Mouse (Mus musculus) lung, postnatal 0 days (tissue): ENCODE data around the gene Sorl1. TPM values are rescaled to one million over a fixed set of nuclear protein-coding genes. Genes with fewer than 3 reads are reported as not detected.

Experiments used
- ATAC-seq: fragments of 200-750 bp; cut with Nextera tagmentation; 2 replicates; pipeline ENCODE4 v1.8.0; 2017; ENCODE audit warnings: moderate library complexity
- DNase-seq: peaks from one replicate; pipeline ENCODE4 v3.0.0-alpha.2; 2016; ENCODE audit warnings: low spot score
- H3K27ac ChIP-seq: fragments of 300-500 bp; sonication (generic); 2 replicates; pipeline ENCODE4 v1.5.1; 2014; ENCODE audit warnings: antibody characterized with exemption, mild to moderate bottlenecking, low read length, mixed read lengths
- H3K27me3 ChIP-seq: fragments of 300-500 bp; sonication (generic); replicated peaks from 2 replicates; pipeline ENCODE4 v1.6.1; 2014; ENCODE audit warnings: low read length, mixed read lengths; ENCODE audit not compliant: insufficient read depth
- H3K36me3 ChIP-seq: fragments of 300-500 bp; sonication (generic); 2 replicates; pipeline ENCODE4 v1.6.1; 2014; ENCODE audit warnings: low read length, mixed read lengths; ENCODE audit not compliant: insufficient read depth
- H3K4me1 ChIP-seq: fragments of 300-500 bp; sonication (generic); 2 replicates; pipeline ENCODE4 v1.6.1; 2014; ENCODE audit warnings: antibody characterized with exemption, low read depth, low read length, mixed read lengths; ENCODE audit not compliant: insufficient read depth
- H3K4me2 ChIP-seq: fragments of 300-500 bp; sonication (generic); replicated peaks from 2 replicates; pipeline ENCODE4 v1.6.1; 2014; ENCODE audit warnings: low read depth, mild to moderate bottlenecking, low read length, moderate library complexity, mixed read lengths
- H3K4me3 ChIP-seq: fragments of 300-500 bp; sonication (generic); 2 replicates; pipeline ENCODE4 v1.5.1; 2014; ENCODE audit warnings: low read depth, low read length
- H3K9ac ChIP-seq: fragments of 300-500 bp; sonication (generic); replicated peaks from 2 replicates; pipeline ENCODE4 v1.6.1; 2014; ENCODE audit warnings: low read depth, mild to moderate bottlenecking
- H3K9me3 ChIP-seq: fragments of 300-500 bp; sonication (generic); 2 replicates; pipeline ENCODE4 v1.6.1; 2016; ENCODE audit warnings: low read length, mixed read lengths
- CTCF ChIP-seq: IDR thresholded peaks from 2 replicates; pipeline ENCODE4 v1.5.1; 2016; ENCODE audit warnings: antibody characterized with exemption, mild to moderate bottlenecking
- EP300 ChIP-seq: IDR thresholded peaks from 2 replicates; pipeline ENCODE4 v1.6.1; 2016; ENCODE audit warnings: antibody characterized with exemption, mild to moderate bottlenecking, control low read depth
- WGBS: fragments of 180-500 bp; shearing (Covaris S2); extraction: QIAGEN DNeasy Blood & Tissue Kit; methylation state at CpG from one replicate; pipeline ENCODE4 v1.1.7; 2014; 5-methylcytosine and 5-hydroxymethylcytosine counted together
- polyA plus RNA-seq: library from polyadenylated mRNA; unstranded; fragments of >200 nt; fragmentation: Nextera tagmentation; extraction: Ambion mirVana; gene quantifications from 2 replicates; pipeline ENCODE4 v1.2.1, GENCODE M21; 2015

Gene Sorl1
- polyA plus RNA-seq, 1 experiment from 2014 or later, result 18.4 TPM

DNA sequence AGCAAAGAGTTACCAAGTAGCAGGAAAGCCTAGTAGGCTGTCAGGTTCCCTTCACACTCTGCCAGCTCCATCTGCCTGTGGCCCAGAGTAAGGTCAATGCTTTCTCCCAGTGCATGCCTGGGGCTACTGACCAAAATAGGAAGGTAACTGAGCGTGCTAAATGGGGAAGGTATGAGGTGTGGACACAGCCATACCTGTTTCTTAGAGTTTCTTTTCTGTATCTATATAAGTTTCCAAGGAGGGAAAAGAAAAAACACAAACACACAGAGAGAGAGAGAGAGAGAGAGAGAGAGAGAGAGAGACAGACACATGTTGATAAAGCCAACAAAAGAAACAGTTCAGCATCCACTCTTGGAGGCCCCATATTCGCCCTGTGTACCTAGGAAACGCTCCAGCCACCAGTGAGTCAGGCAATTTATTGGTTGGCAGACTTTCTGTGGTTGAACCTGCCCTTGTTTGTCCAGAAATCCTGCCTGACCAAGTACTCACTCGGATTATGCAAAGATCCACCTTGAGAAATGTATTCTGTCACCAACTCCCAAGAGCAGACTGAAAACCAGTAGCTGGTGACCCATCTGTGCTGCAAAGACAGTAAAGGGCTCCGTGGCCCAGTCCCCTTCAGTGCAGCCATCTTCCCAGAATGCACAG lies 25.5 kb downstream of the Sorl1 start:
- DNase-seq, result peak; percentile 48
- no peaks in the 10 kb centered on the region for H3K4me1 ChIP-seq
- no peak overlapping the region for H3K4me3 ChIP-seq
- H3K36me3 ChIP-seq, result no peaks in the 10 kb centered on the region
- no peak overlapping the region for H3K4me2 ChIP-seq
- WGBS, result 72% methylated on average over 5 of the region's 5 CpGs
- H3K27me3 ChIP-seq, result no peaks in the 10 kb centered on the region
- no peak for TF ChIP-seq EP300
- no peak for TF ChIP-seq CTCF
- no peak overlapping the region for H3K9ac ChIP-seq
- H3K9me3 ChIP-seq, result no peaks in the 10 kb centered on the region
- ATAC-seq, result peak; percentile 30; the same call in 1 of the 2 replicates
- H3K27ac ChIP-seq, result peak overlapping the region; percentile 57

DNA sequence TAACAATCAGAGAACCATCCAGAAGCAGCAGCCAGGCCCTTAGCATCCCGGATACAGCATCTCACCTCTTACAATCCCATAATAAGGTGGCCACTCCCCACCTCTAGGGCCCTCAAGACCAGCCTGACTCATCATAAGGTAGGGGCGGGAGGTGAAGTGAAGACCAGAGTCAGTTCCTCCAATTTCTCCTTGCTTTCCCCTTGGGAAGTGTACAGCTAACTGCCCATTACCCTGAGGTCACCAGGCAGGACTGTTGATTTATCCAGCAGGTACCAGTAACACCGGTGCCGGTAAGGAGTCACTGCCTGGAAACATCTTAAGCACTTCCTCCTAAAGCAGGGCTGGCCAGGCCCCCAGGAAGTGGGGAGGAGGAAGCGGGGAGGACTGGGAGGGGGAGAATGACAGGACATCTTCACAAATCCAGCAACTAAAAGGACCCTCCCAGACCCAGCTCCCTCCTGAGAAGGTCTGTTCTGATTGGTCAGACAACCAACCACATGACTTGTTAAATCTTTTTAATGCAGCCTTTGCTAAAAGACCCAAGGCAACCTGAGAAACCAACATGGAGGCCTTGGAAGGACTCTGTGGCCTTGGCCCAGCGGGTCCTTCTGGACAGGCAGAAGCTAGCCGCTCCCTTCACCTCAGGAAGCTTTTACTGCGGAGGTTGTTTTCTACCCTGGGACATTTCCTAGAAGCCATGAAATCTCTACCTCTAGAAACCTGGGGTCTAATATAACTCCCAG lies 26.2 kb downstream of the Sorl1 start:
- no peak for TF ChIP-seq EP300
- TF ChIP-seq CTCF, result no peak
- H3K9ac ChIP-seq, result no peak overlapping the region
- no peak overlapping the region for H3K4me3 ChIP-seq
- no peaks in the 10 kb centered on the region for H3K27me3 ChIP-seq
- ATAC-seq (peak; percentile 15; the same call in 1 of the 2 replicates), DNase-seq (peak; percentile 35)
- H3K9me3 ChIP-seq, result no peaks in the 10 kb centered on the region
- WGBS, result 70% methylated on average over 8 of the region's 8 CpGs
- H3K4me2 ChIP-seq, result no peak overlapping the region
- peak overlapping the region; percentile 57 for H3K27ac ChIP-seq
- H3K36me3 ChIP-seq, result no peaks in the 10 kb centered on the region
- no peaks in the 10 kb centered on the region for H3K4me1 ChIP-seq

DNA sequence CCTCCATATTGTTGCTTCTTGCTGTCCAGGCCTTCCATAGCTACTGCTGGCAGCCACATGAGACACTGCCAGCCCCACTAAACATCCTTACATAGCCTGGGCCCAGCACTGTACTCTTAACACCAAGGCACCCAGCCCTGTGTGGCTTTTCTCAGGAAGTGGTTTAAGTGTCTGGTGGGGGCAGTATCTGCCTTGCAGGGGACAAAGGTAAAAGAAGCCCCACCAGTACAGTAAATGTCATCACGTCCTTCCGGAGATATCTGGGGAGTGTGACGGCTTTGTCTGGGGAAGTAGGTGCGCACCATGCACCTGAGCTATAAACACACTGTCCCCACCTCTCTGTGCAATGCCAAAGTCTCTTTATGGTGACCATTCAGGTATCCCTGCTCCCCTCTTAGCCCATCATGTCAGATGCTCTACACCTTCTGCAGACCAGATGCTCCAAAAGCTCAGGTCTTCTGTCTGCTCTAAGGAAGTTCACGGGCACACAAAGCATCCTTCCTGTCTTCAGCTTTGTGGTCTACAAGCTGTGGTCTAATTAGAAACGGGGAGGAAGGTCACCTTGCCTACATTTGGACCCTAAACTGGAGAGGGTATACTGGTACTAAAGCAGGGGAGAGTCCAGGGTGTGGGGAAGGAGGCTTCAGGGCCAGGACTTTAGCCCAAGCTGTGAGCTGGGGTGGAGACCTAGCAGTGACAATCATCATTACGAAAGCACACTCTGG lies 26.9 kb downstream of the Sorl1 start:
- no peaks in the 10 kb centered on the region for H3K4me1 ChIP-seq
- no peak overlapping the region for H3K4me3 ChIP-seq
- WGBS, result 87% methylated on average over 7 of the region's 7 CpGs
- no peaks in the 10 kb centered on the region for H3K9me3 ChIP-seq
- no peak overlapping the region for H3K9ac ChIP-seq
- no peaks in the 10 kb centered on the region for H3K36me3 ChIP-seq
- TF ChIP-seq EP300 (no peak), CTCF (no peak)
- ATAC-seq (no peak), DNase-seq (no peak)
- no peak overlapping the region for H3K4me2 ChIP-seq
- 0 out of 2 replicates have a peak overlapping the region, but pooled peaks have one; percentile 38 for H3K27ac ChIP-seq
- H3K27me3 ChIP-seq, result no peaks in the 10 kb centered on the region

DNA sequence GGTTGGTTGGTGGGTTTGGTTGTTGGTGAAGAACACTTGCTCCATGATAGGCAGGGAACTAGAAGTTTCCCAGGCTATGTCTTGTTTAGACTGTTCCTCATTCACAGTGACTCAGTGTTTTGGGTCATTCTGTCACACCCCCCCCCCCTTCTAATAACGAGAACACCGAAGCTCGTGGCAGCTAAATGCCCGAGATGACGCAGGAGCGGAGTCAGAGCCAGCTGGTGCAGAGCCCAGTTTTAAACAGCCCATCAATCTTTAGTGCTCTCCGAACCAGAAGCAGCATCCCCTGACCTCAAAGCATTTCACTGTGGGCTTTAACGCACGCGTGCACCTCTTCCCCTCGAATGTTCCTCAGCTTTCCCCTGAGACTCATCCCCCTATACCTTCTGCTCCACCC lies 29.3 kb downstream of the Sorl1 start:
- H3K36me3 ChIP-seq, result no peaks in the 10 kb centered on the region
- 33% methylated on average over 11 of the region's 11 CpGs for WGBS
- TF ChIP-seq EP300 (peak; percentile 52), CTCF (no peak)
- peak; percentile 68 for DNase-seq
- ATAC-seq, result peak; percentile 71
- H3K27ac ChIP-seq, result no peak overlapping the region
- no peak overlapping the region for H3K4me2 ChIP-seq
- H3K27me3 ChIP-seq, result no peaks in the 10 kb centered on the region
- H3K4me3 ChIP-seq, result no peak overlapping the region
- H3K4me1 ChIP-seq, result no peaks in the 10 kb centered on the region
- no peak overlapping the region for H3K9ac ChIP-seq
- H3K9me3 ChIP-seq, result no peaks in the 10 kb centered on the region

DNA sequence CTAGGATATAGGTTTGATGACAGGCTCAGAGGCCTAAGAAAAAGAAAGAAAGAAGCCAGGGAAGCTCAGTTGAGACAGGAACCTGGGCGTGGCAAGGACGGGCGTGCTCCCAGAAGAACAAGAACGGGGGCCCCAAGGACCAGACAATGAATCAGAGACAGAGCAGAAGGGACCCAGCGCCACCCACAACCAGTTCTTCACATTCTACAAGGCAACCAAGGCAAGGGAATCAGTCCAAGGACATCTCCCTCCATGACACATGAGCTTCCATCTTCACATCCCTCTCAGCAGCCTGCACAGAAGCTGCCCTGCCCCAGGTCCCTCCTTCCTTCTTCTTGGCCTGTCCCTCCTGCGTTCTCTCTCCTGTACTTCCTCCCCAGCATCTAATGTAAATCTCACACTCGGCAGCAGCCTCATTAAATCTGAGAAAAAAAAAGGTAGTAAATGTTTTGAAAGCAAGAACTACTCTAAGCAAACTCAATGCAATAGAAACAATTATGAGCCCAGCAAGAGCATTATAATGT lies 30.0 kb downstream of the Sorl1 start:
- Histone ChIP-seq H3K27ac (no peak overlapping the region), H3K9ac (no peak overlapping the region), H3K27me3 (no peaks in the 10 kb centered on the region), H3K4me3 (no peak overlapping the region), H3K4me1 (no peaks in the 10 kb centered on the region), H3K9me3 (no peaks in the 10 kb centered on the region), H3K4me2 (no peak overlapping the region), H3K36me3 (no peaks in the 10 kb centered on the region)
- no peak for ATAC-seq
- no peak for TF ChIP-seq CTCF
- TF ChIP-seq EP300, result no peak
- DNase-seq, result no peak
- 76% methylated on average over 7 of the region's 7 CpGs for WGBS

DNA sequence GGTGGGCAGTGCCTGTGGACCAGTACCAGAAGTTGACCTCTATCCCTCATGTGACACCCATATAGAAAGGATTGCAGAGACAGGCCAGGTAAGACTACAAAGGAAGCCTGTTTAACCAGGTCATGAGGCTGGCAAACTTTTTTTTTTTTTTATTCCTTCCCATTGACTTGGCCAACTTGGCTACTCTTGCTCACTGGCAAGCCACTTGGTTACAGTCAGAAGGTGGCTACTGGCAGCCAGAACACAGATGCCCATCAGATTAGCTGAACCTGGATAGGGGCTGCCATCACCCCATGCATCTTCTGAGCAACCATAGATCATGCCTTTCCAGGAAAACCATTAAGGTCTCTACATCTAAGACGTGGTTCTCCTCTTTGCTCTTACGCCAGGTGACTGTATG lies 31.3 kb downstream of the Sorl1 start:
- 85% methylated on average over 2 of the region's 2 CpGs for WGBS
- no peaks in the 10 kb centered on the region for H3K36me3 ChIP-seq
- no peak for ATAC-seq
- H3K27me3 ChIP-seq, result no peaks in the 10 kb centered on the region
- no peak overlapping the region for H3K4me2 ChIP-seq
- no peak for DNase-seq
- H3K4me3 ChIP-seq, result no peak overlapping the region
- no peak overlapping the region for H3K27ac ChIP-seq
- no peaks in the 10 kb centered on the region for H3K9me3 ChIP-seq
- no peaks in the 10 kb centered on the region for H3K4me1 ChIP-seq
- no peak for TF ChIP-seq CTCF
- no peak for TF ChIP-seq EP300
- no peak overlapping the region for H3K9ac ChIP-seq
